Mouse (Mus musculus) liver, embryonic 15.5 days (tissue): Measurements from ENCODE around the gene Prkacb. TPM values are rescaled to one million over a fixed set of nuclear protein-coding genes. Genes with fewer than 3 reads are reported as not detected.
A peak's percentile ranks its signal among the peaks of the same experiment; 100 is the strongest.

Experiments
- ATAC-seq: fragments of 200-750 bp; cut with Nextera tagmentation; 2 replicates; pipeline ENCODE4 v1.8.0; 2017; ENCODE audit warnings: moderate number of reproducible peaks, mild to moderate bottlenecking, moderate library complexity; ENCODE audit not compliant: insufficient read depth
- H3K27ac ChIP-seq: fragments of 300-500 bp; sonication (generic); replicated peaks from 2 replicates; pipeline ENCODE4 v1.5.1; 2015; ENCODE audit warnings: mild to moderate bottlenecking, inconsistent platforms
- H3K27me3 ChIP-seq: fragments of 300-500 bp; sonication (generic); 2 replicates; pipeline ENCODE4 v1.6.1; 2015; ENCODE audit warnings: mild to moderate bottlenecking, inconsistent platforms
- H3K36me3 ChIP-seq: fragments of 300-500 bp; sonication (generic); replicated peaks from 2 replicates; pipeline ENCODE4 v1.6.1; 2015; ENCODE audit warnings: moderate library complexity, mild to moderate bottlenecking, inconsistent platforms
- H3K4me1 ChIP-seq: fragments of 300-500 bp; sonication (generic); replicated peaks from 2 replicates; pipeline ENCODE4 v1.6.1; 2015; ENCODE audit warnings: inconsistent platforms
- H3K4me2 ChIP-seq: fragments of 300-500 bp; sonication (generic); 2 replicates; pipeline ENCODE4 v1.6.1; 2015; ENCODE audit warnings: moderate library complexity, mild to moderate bottlenecking, inconsistent platforms
- H3K4me3 ChIP-seq: fragments of 300-500 bp; sonication (generic); replicated peaks from 2 replicates; pipeline ENCODE4 v1.5.1; 2015; ENCODE audit warnings: mild to moderate bottlenecking, inconsistent platforms
- H3K9ac ChIP-seq: fragments of 300-500 bp; sonication (generic); 2 replicates; pipeline ENCODE4 v1.6.1; 2015; ENCODE audit warnings: moderate library complexity, mild to moderate bottlenecking, inconsistent platforms
- H3K9me3 ChIP-seq: fragments of 300-500 bp; sonication (generic); replicated peaks from 2 replicates; pipeline ENCODE4 v1.6.1; 2016; ENCODE audit warnings: inconsistent platforms
- WGBS: fragments of 180-500 bp; shearing (Covaris S2); methylation state at CpG from one replicate; pipeline ENCODE4 v1.1.7; 2015; ENCODE audit warnings: mixed read lengths; ENCODE audit not compliant: insufficient replicate concordance; 5-methylcytosine and 5-hydroxymethylcytosine counted together
- polyA plus RNA-seq: library from polyadenylated mRNA; unstranded; fragments of >200 nt; fragmentation: Nextera tagmentation; extraction: Ambion mirVana; gene quantifications from 2 replicates; pipeline ENCODE4 v1.2.1, GENCODE M21; 2015

The Prkacb gene
- polyA plus RNA-seq, 1 experiment from 2014 or later = 13.0 TPM

- peaks cover 29% of the 10 kb centered on the region for H3K4me1 ChIP-seq
- no peaks in the 10 kb centered on the region for H3K9me3 ChIP-seq
- peaks cover 26% of the 10 kb centered on the region for H3K27me3 ChIP-seq
- peak within 1 kb of the TSS; percentile 78 for H3K4me2 ChIP-seq
- H3K36me3 ChIP-seq = no peaks in the 10 kb centered on the region
- WGBS = 4% methylated on average over 50 of the region's 50 CpGs
- ATAC-seq = peak; percentile 34; the same call in 1 of the 2 replicates
- H3K4me3 ChIP-seq = peak within 1 kb of the TSS; percentile 53
- no peak within 1 kb of the TSS for H3K27ac ChIP-seq
- H3K9ac ChIP-seq = peak within 1 kb of the TSS; percentile 33; the same call in 1 of the 2 replicates
These were observed 127.7 kb downstream of the Prkacb start, which contains the start of gene Samd13 for GRCm38 (mm10) chr3:146684811-146685675. TSS of gene Samd13 (minus strand) at chr3:146685592.

GRCm38 (mm10) chr3:146683095-146683494, 129.7 kb downstream of the Prkacb start:
- Histone ChIP-seq H3K9me3 (no peaks in the 10 kb centered on the region), H3K27ac (no peak overlapping the region), H3K9ac (no peak overlapping the region), H3K4me3 (no peak overlapping the region), H3K4me2 (no peak overlapping the region), H3K36me3 (no peaks in the 10 kb centered on the region), H3K4me1 (peaks cover 29% of the 10 kb centered on the region), H3K27me3 (peaks cover 26% of the 10 kb centered on the region)
- 40% methylated on average over 2 of the region's 2 CpGs for WGBS
- ATAC-seq = no peak

GRCm38 (mm10) chr3:146682140-146682651, 130.6 kb downstream of the Prkacb start:
- 40% methylated on average over 13 of the region's 13 CpGs for WGBS
- Histone ChIP-seq H3K36me3 (no peaks in the 10 kb centered on the region), H3K9ac (no peak overlapping the region), H3K27me3 (peaks cover 26% of the 10 kb centered on the region), H3K4me1 (peaks cover 29% of the 10 kb centered on the region), H3K4me2 (peak overlapping the region; percentile 34), H3K4me3 (no peak overlapping the region), H3K9me3 (no peaks in the 10 kb centered on the region), H3K27ac (no peak overlapping the region)
- no peak for ATAC-seq

GRCm38 (mm10) chr3:146681696-146682095, 131.1 kb downstream of the Prkacb start:
- Histone ChIP-seq H3K4me1 (peaks cover 29% of the 10 kb centered on the region), H3K9ac (no peak overlapping the region), H3K4me3 (no peak overlapping the region), H3K27ac (no peak overlapping the region), H3K27me3 (peaks cover 26% of the 10 kb centered on the region), H3K9me3 (no peaks in the 10 kb centered on the region), H3K4me2 (peak overlapping the region; percentile 34; the same call in 1 of the 2 replicates), H3K36me3 (no peaks in the 10 kb centered on the region)
- no peak for ATAC-seq
- WGBS = 64% methylated on average over 8 of the region's 8 CpGs

GRCm38 (mm10) chr3:146680625-146681024, 132.2 kb downstream of the Prkacb start:
- no peak overlapping the region for H3K9ac ChIP-seq
- no peak for ATAC-seq
- no peaks in the 10 kb centered on the region for H3K36me3 ChIP-seq
- H3K27me3 ChIP-seq = peaks cover 17% of the 10 kb centered on the region
- H3K27ac ChIP-seq = no peak overlapping the region
- no peak overlapping the region for H3K4me2 ChIP-seq
- 81% methylated on average over 13 of the region's 13 CpGs for WGBS
- no peaks in the 10 kb centered on the region for H3K9me3 ChIP-seq
- no peak overlapping the region for H3K4me3 ChIP-seq
- H3K4me1 ChIP-seq = peaks cover 21% of the 10 kb centered on the region

GRCm38 (mm10) chr3:146679646-146680045, 133.1 kb downstream of the Prkacb start:
- H3K36me3 ChIP-seq = no peaks in the 10 kb centered on the region
- H3K4me3 ChIP-seq = no peak overlapping the region
- H3K9ac ChIP-seq = no peak overlapping the region
- H3K4me2 ChIP-seq = no peak overlapping the region
- no peak for ATAC-seq
- H3K9me3 ChIP-seq = no peaks in the 10 kb centered on the region
- peaks cover 7% of the 10 kb centered on the region for H3K27me3 ChIP-seq
- 79% methylated on average over 16 of the region's 16 CpGs for WGBS
- no peak overlapping the region for H3K27ac ChIP-seq
- peaks cover 11% of the 10 kb centered on the region for H3K4me1 ChIP-seq

Other genes starting within 250 kb of the Prkacb start
- 30.4 and 56.2 TPM in 2 replicates for gene Uox, start 242.6 kb downstream of the Prkacb start, polyA plus RNA-seq
- gene Dnase2b, start 197.4 kb downstream of the Prkacb start, polyA plus RNA-seq = 2.1 and 3.3 TPM in 2 replicates
- gene 4930503B20Rik, start 161.7 kb downstream of the Prkacb start, polyA plus RNA-seq = not detected in 2 replicates
- 0.33 and 0.45 TPM in 2 replicates for gene Samd13, start 127.4 kb downstream of the Prkacb start, polyA plus RNA-seq
- gene Ttll7, start 39.4 kb upstream of the Prkacb start, polyA plus RNA-seq = 0.39 and 0.47 TPM in 2 replicates